Mouse (Mus musculus) 3T3-L1 (cell line): ENCODE results near the gene Osbpl3.
A peak's percentile ranks its signal among the peaks of the same experiment; 100 is the strongest.

Source experiments
- DNase-seq: peaks from one replicate; pipeline ENCODE4 v3.0.0-alpha.2; 2015; ENCODE audit warnings: low read depth, low spot score

Osbpl3 gene

DNA sequence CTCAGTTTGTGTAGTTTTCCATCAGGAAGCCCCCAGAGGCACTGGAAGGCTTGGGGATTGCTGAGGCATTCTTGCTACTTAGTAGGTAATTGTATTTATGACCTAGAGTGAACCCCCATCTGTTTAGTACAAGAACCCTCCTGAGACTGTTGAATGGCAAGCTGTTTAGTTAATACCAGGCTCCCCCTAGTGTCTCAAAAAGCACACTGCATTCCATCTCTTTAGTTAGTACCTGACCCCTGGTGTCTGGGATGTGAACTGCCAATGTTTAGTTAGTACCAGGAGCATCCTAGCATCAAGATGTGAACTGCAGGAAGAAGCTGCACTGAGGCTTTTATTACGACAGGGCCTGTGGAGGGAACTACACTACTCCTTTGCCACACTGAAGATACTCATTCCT, 161.9 kb downstream of the Osbpl3 start:
- peak; percentile 97 for DNase-seq

DNA sequence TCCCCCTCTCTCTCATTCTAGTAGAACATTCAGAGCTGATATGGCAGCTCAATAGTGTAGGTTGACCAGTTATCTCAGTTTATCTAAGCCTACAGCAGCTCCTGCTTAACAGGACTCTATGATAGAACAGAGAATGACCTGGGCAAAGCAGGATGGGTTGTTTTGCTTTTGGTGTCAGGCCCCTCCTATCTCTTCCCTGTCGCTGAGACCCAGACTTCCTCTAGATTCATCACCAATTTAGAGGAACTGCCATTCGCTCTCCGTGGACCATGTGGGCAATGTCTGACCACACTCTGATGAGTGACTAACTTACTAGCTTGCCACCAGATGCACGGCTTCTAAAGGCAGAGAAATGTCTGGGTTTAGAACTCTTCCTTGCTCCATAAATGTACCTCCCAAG, 164.4 kb downstream of the Osbpl3 start:
- DNase-seq: no peak

DNA sequence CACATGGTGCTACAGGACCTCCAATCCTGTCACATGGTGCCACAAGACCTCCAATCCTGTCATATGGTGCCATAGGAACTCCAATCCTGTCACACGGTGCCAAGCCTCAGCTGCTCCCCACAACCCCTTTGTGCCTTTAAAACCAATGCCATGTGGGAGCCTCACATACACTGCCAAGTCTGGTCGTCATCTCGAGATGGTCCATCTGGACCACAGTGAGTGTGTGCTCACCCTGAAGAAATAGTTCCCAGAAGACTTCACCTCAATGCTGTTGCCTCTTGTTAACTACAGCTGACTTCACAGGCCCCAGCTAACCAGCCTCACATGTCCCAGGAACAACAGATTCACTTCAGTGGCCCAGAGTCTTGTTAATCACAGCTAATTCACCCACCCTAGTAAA, 169.1 kb downstream of the Osbpl3 start:
- DNase-seq: no peak

DNA sequence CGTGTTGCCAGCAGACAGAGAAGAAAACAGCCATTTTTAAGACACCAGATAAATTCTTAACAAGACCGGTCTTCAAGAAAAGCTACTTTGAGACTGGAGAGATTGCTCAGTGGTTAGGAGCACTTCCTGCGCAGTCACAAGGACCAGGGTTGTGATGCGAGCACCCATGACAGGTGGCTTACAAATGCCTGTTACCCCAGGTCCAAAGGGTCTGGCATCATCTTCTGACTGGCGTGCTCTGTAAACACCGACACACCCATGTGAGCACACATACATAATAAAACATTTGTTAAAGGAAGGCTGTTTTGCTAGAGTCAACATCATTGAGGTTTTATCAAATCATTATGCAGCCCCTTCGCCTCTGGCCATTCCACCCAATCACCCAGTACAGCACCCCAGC, 176.4 kb downstream of the Osbpl3 start:
- no peak for DNase-seq

DNA sequence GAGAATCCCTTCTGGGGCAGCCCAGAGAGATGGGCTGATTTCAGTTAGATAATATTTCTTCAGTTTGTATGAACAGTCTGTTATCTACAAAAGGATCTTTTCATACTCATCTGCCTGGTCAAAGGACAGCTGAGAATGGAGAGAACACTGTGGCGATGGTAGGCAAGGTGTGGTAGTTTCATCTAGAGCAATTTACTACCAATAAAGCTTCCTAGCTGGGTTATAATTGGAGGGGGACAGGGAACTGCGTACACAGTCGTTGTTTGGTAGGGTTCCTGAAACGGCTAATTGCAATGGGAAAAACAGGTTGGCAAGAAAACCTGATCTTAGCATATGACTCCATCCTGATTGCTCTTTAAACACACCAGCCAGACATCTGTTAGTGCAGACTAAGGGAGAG, 182.1 kb downstream of the Osbpl3 start:
- no peak for DNase-seq

DNA sequence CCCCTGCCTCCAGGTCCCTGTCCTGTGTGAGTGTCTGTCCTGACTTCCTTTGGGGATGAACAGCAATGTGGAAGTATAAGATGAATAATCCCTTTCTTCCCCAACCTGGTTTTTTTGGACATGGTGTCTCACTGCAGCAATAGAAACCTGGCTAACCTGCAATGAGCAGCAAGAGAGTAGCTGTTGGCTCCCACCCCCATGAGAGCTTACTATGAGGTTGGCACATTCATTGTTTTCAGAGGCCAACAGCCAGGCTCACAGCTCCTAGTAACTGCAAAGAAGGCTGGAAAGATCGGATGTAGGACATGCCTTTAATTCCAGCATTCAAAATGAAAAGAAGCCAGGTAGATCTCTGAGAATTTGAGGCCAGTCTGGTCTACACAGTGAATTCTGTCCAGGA, 182.6 kb downstream of the Osbpl3 start:
- DNase-seq: no peak

DNA sequence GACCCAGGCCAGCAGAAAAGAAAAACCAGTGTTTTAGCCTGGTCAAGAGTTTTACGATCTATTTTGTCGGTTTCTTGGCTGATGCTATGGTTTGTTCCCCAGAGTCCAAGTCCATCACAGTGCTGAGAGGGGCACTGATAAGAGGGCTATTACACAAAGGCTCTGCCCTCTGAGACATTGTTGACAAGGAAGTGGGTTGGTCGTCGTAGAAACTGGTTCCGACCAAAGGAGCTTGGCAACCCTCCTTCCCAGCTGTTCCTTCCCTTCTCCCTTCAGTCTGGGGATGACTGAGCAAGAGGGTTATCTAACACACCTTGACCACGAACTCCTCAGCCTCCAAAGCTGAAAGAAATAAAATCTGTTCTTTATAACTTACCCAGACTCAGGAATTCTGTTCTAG, 192.3 kb downstream of the Osbpl3 start, which contains the start of gene Gsdme:
TSS of gene Gsdme (minus strand) at position 193 of the 400 bp plus-strand sequence.
- DNase-seq: peak; percentile 55

DNA sequence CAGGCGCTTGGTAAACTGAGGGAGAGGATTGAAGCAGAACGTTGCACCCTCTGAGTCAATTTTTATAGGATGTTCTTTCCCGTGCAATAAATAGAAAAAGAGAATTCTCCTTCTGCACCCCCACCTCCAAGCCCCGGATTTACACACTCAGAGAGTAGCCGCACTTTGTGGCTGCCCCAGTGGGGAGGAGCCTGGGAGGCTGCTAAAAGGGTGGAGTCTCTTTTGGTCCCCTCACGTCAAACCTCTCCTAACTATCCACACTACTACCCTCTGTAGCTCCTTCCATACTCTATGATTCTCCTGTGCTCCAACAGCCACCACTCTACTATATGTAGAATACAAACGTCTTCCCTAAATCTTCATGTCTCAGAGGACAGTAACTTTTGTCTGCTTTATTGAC, 193.7 kb downstream of the Osbpl3 start:
- no peak for DNase-seq

DNA sequence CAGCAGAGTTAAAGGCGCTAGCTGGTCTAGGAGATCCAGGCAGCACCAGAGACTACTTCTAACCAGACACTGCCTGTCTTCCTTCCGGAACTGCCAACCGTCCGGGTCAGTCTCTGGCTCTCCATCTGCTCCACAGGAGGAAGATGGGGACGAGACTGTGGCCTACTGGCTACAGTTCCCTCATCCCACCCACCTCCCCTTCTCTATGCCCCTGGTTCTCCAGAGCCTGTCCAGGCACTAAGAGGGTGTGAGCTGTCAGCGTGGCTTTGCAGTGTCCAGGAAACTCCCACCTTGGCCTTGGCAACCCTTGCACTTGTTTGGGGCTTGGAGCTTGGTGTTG, 194.1 kb downstream of the Osbpl3 start:
- DNase-seq: no peak

DNA sequence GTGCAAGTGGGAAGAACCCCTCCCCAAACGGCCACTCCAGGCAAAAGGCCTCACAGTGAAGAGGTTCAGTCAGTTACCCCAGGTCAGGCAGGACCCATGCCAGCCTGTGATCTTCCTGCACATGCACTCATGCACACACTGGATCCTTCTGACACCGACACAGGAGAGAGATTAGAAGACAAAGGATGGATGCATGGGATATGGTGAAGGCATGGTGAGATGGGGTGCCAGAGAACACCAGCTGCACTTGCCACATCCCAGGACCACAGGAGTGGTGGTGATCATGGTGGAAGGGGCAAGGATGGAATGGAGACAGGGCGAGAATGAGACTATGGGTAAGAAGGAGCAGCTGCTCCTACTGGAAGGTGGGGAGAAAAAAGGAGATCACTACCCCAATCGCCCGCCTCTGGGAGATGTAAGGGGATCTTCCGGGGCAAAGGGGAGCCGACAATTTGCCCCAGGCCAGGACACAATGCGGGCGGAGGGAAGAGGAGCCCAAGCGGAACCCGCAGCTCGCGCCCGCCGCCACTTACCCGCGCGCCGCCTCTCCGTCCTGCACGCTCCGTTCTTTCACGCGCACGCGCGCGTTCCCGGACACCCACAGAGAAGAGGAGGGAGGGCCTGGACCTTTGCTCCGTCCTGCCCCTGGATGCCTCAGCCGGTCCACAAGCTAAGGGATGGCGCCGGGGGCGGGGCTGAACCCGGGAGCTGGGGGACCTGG, 194.6 kb downstream of the Osbpl3 start:
- peak; percentile 89 for DNase-seq

DNA sequence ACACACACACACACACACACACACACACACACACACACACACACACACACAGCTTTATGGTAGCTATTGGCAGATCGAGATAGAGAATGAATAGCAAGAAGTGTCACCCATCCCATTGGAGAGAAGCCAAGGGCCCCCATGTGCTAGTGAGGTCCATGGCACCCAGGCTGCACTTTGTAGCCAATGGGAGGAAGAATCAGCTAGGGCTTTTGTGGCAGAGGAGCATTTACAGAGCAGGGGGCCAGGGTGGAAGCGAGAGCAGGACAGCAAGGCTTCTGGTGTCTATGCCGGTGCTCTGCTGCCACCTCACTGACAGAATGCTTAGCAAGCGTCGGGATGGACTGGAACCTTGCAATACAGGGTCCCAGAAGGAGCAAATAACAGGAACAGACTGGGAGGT, 200.6 kb downstream of the Osbpl3 start:
- peak; percentile 47 for DNase-seq

DNA sequence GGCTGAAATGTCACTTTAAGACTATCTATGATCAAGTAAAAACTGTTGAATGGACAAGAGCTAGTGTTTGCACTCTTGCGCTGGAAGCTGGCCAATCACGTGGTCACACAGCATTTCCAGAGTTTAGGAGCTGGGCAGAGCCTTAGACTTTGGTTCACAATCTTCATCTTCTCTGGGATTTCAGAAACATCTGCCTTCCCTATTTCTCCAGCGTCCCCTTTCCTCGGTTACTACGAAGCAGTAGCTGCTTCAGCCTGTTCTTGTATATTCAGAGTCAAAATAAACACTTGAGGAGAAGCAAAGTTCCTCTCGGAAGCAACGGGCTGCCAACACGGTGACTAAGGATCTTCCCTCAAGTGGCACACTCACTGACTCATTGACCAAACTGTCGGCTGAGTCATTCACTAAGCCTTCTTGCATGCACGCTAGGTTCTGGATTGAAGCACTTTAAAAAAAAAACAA, 201.2 kb downstream of the Osbpl3 start:
- peak; percentile 100 for DNase-seq

DNA sequence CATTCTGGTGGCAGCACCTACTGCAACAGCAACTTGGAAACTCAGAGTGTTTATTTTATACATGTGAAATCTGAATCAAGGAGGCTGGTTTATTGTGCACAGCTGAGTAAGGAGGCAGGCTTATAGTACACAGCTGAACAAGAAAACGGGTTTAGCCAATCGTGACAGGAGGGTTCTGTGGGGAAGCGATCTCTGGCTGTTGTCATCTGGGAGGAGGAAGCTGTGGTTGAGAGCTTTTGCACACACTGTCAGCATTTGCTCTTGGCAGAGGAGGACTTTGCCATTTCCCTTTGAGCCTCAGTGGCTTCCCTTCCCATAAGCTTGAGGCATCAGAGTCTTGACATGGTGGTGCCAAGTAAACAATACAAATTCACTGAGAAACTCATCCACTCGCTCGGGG, 203.3 kb downstream of the Osbpl3 start:
- peak; percentile 41 for DNase-seq

DNA sequence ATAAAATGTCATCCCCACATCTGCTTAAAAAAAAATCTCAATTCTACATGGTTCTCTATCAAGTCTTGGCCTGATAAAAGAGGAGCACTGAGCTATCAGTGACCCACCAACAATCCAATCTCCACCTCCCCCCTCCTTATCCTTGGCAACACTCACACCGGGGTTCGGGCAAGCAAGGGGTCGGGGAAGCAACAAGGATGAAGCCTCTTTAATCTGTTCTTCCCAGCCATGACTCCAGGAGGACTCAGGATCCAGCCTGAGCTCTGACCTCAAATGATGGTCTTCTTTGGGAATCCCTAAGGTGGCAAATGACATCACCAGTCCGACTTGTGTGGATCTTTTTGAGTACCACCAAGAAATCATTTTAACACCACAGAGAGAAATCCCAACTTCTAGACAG, 208.2 kb downstream of the Osbpl3 start:
- no peak for DNase-seq

DNA sequence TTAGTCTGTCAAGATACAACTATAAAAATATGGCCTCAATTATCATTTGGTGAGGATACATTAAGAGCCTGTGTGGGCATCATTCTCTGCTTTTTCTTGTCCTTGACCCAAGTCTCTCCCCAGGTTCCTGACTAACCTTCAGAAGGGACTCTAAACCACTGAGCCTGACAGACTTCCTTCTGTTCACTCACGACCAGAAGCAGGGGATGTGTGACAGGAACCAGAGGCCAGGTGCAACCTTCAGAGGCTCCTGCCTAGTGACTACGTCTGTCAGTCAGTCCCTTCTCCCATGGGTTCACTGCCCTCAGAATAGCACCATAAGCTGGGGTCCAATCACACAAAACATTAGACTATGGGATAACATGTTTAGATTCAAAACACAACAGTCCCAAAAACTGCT, 208.6 kb downstream of the Osbpl3 start:
- DNase-seq: no peak

DNA sequence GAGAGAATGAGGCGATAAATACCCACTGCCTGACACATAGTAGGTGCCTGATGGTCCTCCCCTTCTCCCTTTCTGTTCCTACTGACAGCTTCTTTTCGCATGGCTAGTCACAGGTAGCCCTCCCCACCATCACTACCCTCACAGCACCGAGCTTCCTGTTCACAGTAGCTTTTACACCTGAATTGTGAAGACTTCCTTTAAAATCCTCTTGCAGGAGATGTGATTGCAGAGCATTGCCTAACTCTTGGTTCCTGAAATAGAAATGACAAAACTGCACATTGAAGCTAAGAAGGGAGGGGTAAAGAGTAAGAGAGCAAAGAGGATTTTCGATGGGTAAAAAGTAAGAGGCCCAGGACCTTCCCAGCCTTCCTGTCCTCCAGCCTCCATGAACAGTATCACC, 211.0 kb downstream of the Osbpl3 start:
- DNase-seq: no peak

DNA sequence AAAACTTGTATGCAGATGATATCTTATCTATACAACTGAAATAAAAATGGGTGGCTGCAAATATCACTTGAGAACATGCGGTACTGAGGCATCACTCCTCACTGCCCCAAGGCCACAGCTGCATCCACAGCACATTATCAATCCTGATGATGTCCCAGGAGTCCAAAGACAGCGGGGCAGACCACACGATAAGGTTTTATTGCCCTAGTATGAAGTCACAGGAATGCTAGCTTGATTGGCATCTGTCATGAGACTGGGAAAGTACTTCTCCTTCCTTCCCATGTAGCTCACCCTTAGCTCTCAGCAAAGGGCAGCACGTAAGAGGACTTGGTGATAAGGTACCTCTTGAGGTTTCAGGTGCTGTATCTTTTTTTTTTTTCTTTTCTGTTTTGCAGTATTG, 211.9 kb downstream of the Osbpl3 start:
- DNase-seq: no peak
